Mouse (Mus musculus) heart, postnatal 0 days (tissue): Measurements from ENCODE around the gene Btnl1. TPM values are rescaled to one million over a fixed set of nuclear protein-coding genes. Genes with fewer than 3 reads are reported as not detected.

ENCODE experiments used
- ATAC-seq: fragments of 200-750 bp; cut with Nextera tagmentation; 2 replicates; pipeline ENCODE4 v1.8.0; 2017; ENCODE audit warnings: low read depth, moderate number of reproducible peaks, moderate library complexity; ENCODE audit not compliant: insufficient read depth
- DNase-seq: peaks from one replicate; pipeline ENCODE4 v3.0.0-alpha.2; 2016; ENCODE audit warnings: low spot score
- H3K27ac ChIP-seq: fragments of 300-500 bp; sonication (generic); 2 replicates; pipeline ENCODE4 v1.5.1; 2014; ENCODE audit warnings: low read depth, mild to moderate bottlenecking
- H3K27me3 ChIP-seq: fragments of 300-500 bp; sonication (generic); 2 replicates; pipeline ENCODE4 v1.6.1; 2014; ENCODE audit warnings: low read length, mixed read lengths; ENCODE audit not compliant: control insufficient read depth, insufficient read depth
- H3K36me3 ChIP-seq: fragments of 300-500 bp; sonication (generic); replicated peaks from 2 replicates; pipeline ENCODE4 v1.6.1; 2014; ENCODE audit warnings: low read length, mixed read lengths; ENCODE audit not compliant: control insufficient read depth, insufficient read depth
- H3K4me1 ChIP-seq: fragments of 300-500 bp; sonication (generic); 2 replicates; pipeline ENCODE4 v1.6.1; 2014; ENCODE audit warnings: antibody characterized with exemption; ENCODE audit not compliant: control insufficient read depth, insufficient read depth
- H3K4me2 ChIP-seq: fragments of 300-500 bp; sonication (generic); 2 replicates; pipeline ENCODE4 v1.6.1; 2014; ENCODE audit warnings: low read depth, mild to moderate bottlenecking, low read length, moderate library complexity
- H3K4me3 ChIP-seq: fragments of 300-500 bp; sonication (generic); 2 replicates; pipeline ENCODE4 v1.5.1; 2014; ENCODE audit warnings: low read depth, low read length
- H3K9ac ChIP-seq: fragments of 300-500 bp; sonication (generic); replicated peaks from 2 replicates; pipeline ENCODE4 v1.6.1; 2014; ENCODE audit warnings: low read depth, low read length, mixed read lengths
- H3K9me3 ChIP-seq: fragments of 300-500 bp; sonication (generic); replicated peaks from 2 replicates; pipeline ENCODE4 v1.6.1; 2016; ENCODE audit warnings: low read length; ENCODE audit not compliant: control insufficient read depth
- CTCF ChIP-seq: IDR thresholded peaks from 2 replicates; pipeline ENCODE4 v1.5.1; 2016; ENCODE audit warnings: antibody characterized with exemption, control low read depth, low read depth
- EP300 ChIP-seq: IDR thresholded peaks from 2 replicates; pipeline ENCODE4 v1.6.1; 2016; ENCODE audit warnings: antibody characterized with exemption, low read depth
- WGBS: fragments of 180-500 bp; shearing (Covaris S2); extraction: QIAGEN DNeasy Blood & Tissue Kit; methylation state at CpG from one replicate; pipeline ENCODE4 v1.1.7; 2014; 5-methylcytosine and 5-hydroxymethylcytosine counted together
- polyA plus RNA-seq: library from polyadenylated mRNA; unstranded; fragments of >200 nt; fragmentation: Nextera tagmentation; extraction: Ambion mirVana; gene quantifications from 2 replicates; pipeline ENCODE4 v1.2.1, GENCODE M21; 2015
- total RNA-seq: library from RNA; depleted of rRNA; stranded (reverse); fragments of >200 nt; gene quantifications from 2 replicates; pipeline ENCODE4 v1.2.3, GENCODE M21; 2014; ENCODE audit warnings: low replicate concordance

The Btnl1 gene
- total and polyA plus RNA-seq, 2 experiments from 2014 or later = not detected

DNA sequence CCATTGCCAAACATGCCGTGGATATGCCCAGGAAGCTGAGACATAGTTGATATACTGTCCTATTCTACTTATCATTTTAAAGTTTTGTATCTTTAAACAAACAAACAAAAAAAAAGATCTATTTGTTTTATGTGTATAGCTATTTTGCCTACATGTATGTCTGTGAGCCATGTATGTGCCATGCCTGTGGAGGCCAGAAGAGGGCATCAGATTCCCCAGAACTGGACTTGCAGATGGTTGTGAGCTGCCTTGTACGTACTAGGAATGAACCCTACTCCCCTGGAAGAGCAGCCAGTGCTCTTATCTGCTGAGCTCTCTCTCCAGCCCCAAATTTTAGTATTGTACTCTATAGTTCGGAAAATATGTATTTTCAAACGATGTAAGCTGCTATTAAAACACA is 11.6 kb downstream of the Btnl1 start:
- H3K27me3 ChIP-seq = peaks cover 10% of the 10 kb centered on the region; the same call in 1 of the 2 replicates
- H3K27ac ChIP-seq = no peak overlapping the region
- no peak for DNase-seq
- no peak overlapping the region for H3K4me2 ChIP-seq
- no peak overlapping the region for H3K4me3 ChIP-seq
- ATAC-seq = no peak
- no peaks in the 10 kb centered on the region for H3K4me1 ChIP-seq
- no peaks in the 10 kb centered on the region for H3K36me3 ChIP-seq
- TF ChIP-seq CTCF (peak; percentile 51), EP300 (no peak)
- H3K9ac ChIP-seq = no peak overlapping the region
- H3K9me3 ChIP-seq = no peaks in the 10 kb centered on the region
- 35% methylated on average over 4 of the region's 4 CpGs for WGBS

DNA sequence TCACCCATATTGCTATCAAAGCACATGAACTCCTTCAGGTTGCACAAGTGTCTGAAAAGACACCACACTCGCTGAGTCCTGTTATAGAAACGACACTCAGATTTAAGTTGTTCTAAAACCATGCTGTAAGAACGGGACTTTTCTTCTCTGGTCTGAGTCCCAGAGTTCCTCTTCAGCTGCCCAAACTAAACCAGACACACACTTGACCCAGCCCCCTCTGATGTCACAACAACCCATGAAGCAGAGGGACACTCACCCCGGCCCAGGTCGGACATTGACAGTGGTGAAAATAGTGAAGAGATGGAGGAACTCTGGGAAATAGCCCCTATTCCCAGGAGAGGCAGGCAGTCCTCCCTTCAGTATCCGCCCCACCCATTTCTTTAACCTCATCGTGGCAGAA is 14.6 kb downstream of the Btnl1 start:
- Histone ChIP-seq H3K4me1 (no peaks in the 10 kb centered on the region), H3K4me2 (no peak overlapping the region), H3K9ac (no peak overlapping the region), H3K27ac (no peak overlapping the region), H3K36me3 (no peaks in the 10 kb centered on the region), H3K9me3 (no peaks in the 10 kb centered on the region), H3K27me3 (peaks cover 10% of the 10 kb centered on the region; the same call in 1 of the 2 replicates), H3K4me3 (no peak overlapping the region)
- no peak for ATAC-seq
- TF ChIP-seq EP300 (no peak), CTCF (no peak)
- no peak for DNase-seq
- WGBS = 55% methylated on average over 7 of the region's 7 CpGs

DNA sequence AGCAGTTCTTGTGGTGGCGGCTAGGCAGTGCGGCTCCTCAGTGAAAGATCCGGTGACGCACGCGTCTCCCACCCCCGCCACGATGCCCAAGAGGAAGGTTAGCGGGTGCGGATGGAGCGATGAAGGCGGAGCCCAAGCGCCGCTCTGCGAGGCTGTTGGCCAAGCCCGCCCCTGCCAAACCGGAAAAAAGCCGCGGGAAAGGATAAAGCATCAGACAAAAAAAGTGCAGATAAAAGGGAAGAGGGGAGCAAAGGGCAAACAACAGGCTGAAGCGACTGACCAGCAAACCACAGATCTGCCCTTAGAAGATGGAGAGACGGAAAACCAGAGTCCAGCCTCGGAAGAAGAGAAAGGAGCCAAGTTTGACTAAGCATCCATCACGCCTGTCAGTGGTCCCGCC is 15.4 kb downstream of the Btnl1 start:
- no peaks in the 10 kb centered on the region for H3K9me3 ChIP-seq
- H3K4me2 ChIP-seq = peak overlapping the region; percentile 49
- peak overlapping the region; percentile 32; the same call in 1 of the 2 replicates for H3K4me3 ChIP-seq
- no peak for TF ChIP-seq CTCF
- no peak for TF ChIP-seq EP300
- H3K27ac ChIP-seq = no peak overlapping the region
- ATAC-seq = 0 out of 2 replicates have a peak, but pooled peaks have one; percentile 36
- H3K4me1 ChIP-seq = no peaks in the 10 kb centered on the region
- H3K9ac ChIP-seq = no peak overlapping the region
- H3K36me3 ChIP-seq = no peaks in the 10 kb centered on the region
- WGBS = 4% methylated on average over 24 of the region's 24 CpGs
- peaks cover 10% of the 10 kb centered on the region; the same call in 1 of the 2 replicates for H3K27me3 ChIP-seq
- no peak for DNase-seq

DNA sequence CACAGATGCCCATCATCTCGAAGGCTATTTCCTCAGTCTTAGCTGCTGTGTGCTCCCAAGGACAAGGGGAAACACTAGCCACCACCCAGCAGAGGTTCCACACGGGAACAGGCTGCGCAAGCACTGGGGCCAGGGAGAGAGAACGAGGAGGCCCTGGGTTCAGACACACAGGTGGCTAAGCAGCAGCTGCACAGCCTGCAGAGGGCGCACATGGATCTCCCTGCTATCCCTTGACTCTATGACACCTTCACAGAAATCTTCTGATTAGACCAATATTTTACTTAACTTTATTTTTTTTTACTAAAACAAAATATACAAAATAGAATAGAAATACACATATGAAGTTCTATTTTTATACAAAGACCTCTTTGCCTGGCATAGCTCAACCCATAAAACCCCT is 20.4 kb downstream of the Btnl1 start:
- no peaks in the 10 kb centered on the region for H3K36me3 ChIP-seq
- 69% methylated on average over 5 of the region's 5 CpGs for WGBS
- ATAC-seq (no peak), DNase-seq (no peak)
- no peak for TF ChIP-seq EP300
- TF ChIP-seq CTCF = no peak
- H3K9me3 ChIP-seq = no peaks in the 10 kb centered on the region
- H3K27ac ChIP-seq = no peak overlapping the region
- H3K4me1 ChIP-seq = no peaks in the 10 kb centered on the region
- H3K27me3 ChIP-seq = 0 out of 2 replicates have a peak, but pooled peaks cover under 1% of the 10 kb centered on the region
- no peak overlapping the region for H3K9ac ChIP-seq
- H3K4me2 ChIP-seq = no peak overlapping the region
- H3K4me3 ChIP-seq = no peak overlapping the region

DNA sequence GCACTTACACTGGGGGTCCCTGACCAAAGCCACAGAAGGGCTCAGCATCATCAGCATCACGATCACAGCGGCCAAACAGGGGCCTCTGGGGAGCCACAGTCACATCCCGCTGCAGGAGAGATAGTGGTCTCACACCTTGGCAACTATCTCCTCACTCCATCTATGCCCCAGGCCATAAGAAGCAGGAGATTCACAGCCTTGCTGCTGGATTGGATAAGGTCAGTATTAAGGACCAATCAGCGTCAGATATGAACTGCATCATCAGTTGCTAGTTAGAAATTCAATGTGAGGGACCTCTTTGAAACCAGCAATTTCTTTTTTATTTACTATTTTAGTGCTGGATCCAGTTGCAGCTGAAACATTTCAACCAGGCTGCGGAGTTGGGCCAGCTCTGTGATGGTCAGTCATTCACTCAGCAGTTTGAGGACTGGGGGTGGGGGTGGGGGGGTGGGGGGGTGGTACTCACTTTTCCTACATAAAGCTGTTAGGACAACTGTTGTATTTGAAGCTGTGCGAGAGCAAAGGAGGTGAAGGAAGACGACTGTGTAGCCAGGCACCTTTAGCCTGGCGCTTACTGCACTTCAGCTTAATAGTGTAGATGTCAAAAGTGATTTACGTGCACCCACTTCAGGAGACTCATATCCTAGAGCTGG is 21.3 kb downstream of the Btnl1 start:
- Histone ChIP-seq H3K9ac (no peak overlapping the region; the same call in 1 of the 2 replicates), H3K27ac (no peak overlapping the region), H3K4me2 (peak overlapping the region; percentile 79), H3K27me3 (no peaks in the 10 kb centered on the region), H3K9me3 (no peaks in the 10 kb centered on the region), H3K4me3 (peak overlapping the region; percentile 50), H3K36me3 (no peaks in the 10 kb centered on the region), H3K4me1 (no peaks in the 10 kb centered on the region)
- DNase-seq = peak; percentile 60
- ATAC-seq = peak; percentile 70
- no peak for TF ChIP-seq CTCF
- no peak for TF ChIP-seq EP300
- WGBS = 16% methylated on average over 9 of the region's 9 CpGs
